Mouse (Mus musculus): Measurements from ENCODE around the gene Cmss1.

DNA sequence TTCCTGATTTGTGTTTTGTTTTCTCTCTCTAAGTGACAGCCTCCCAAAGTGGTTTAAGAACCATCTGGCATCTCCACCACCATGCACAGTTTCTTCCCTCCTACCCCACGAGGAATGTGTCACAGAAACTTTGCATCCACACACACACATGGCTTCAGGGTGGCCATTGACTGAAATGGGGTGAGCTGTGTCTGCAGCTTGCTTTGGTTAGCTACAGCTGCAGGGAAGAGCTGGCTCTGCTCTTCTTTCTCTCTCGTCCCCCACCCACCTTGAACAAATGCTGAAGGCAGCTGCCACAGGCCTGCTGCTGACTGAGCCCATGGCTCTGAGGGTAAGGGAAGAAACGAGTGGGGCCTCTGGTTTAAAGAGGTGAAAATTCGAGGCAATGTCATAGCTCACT lies 193.9 kb downstream of the Cmss1 start:
- TF ChIP-seq POLR2A (IDR thresholded peaks at IDR 0.05; ENCODE audit: borderline replicate concordance, extremely low read depth, insufficient read depth, insufficient read length, poor library complexity, severe bottlenecking) = no peak
- TF ChIP-seq CTCF (IDR thresholded peaks at IDR 0.05; ENCODE audit: borderline replicate concordance, extremely low read depth, insufficient read depth, insufficient read length) = no peak
